Mouse (Mus musculus) brain, embryonic 14.5 days (tissue): ENCODE measurements at regions not wholly inside any gene's neighbourhood (a gene's known extent, or its start where the extent isn't known, plus 50 kb on each side); places are given as distances from the start of the nearest gene placed in this dataset.

Experiments used
- DNase-seq: peaks from one replicate; pipeline ENCODE4 v3.0.0-alpha.2; 2011; ENCODE audit warnings: low read depth
- CTCF ChIP-seq: fragments of 200-500 bp; IDR thresholded peaks from 2 replicates; pipeline ENCODE4 v1.5.1; 2012; ENCODE audit warnings: inconsistent platforms, mild to moderate bottlenecking, moderate library complexity, borderline replicate concordance; ENCODE audit not compliant: insufficient read depth, insufficient read length; ENCODE audit errors: extremely low read depth
- POLR2A ChIP-seq: fragments of 200-500 bp; IDR thresholded peaks from 2 replicates; pipeline ENCODE4 v1.6.1; 2012; ENCODE audit warnings: mild to moderate bottlenecking, inconsistent platforms, borderline replicate concordance; ENCODE audit not compliant: poor library complexity, insufficient read depth, insufficient read length, severe bottlenecking; ENCODE audit errors: extremely low read depth

GRCm38 (mm10) chr10:43780571-43780970 is 121.0 kb downstream of the Qrsl1 start:
- TF ChIP-seq CTCF (no peak), POLR2A (no peak)
- DNase-seq, result no peak

- TF ChIP-seq CTCF (no peak), POLR2A (no peak)
- DNase-seq, result no peak
Measured at GRCm38 (mm10) chr10:43783304-43783703, 118.2 kb downstream of the Qrsl1 start.

- no peak for TF ChIP-seq POLR2A
- no peak for TF ChIP-seq CTCF
- DNase-seq, result no peak
Measured at GRCm38 (mm10) chr10:43790780-43791179, 110.8 kb downstream of the Qrsl1 start.

- TF ChIP-seq POLR2A (no peak), CTCF (no peak)
- no peak for DNase-seq
Measured at GRCm38 (mm10) chr10:43791525-43792021, 110.0 kb downstream of the Qrsl1 start.

- TF ChIP-seq CTCF, result no peak
- DNase-seq, result peak; percentile 17
Measured at GRCm38 (mm10) chr10:43792618-43793017, 108.9 kb downstream of the Qrsl1 start.

GRCm38 (mm10) chr10:43794587-43794986 is 107.0 kb downstream of the Qrsl1 start:
- TF ChIP-seq POLR2A (no peak), CTCF (no peak)
- no peak for DNase-seq

- TF ChIP-seq POLR2A (no peak), CTCF (no peak)
- DNase-seq, result no peak
Measured at GRCm38 (mm10) chr10:43800077-43800476, 101.5 kb downstream of the Qrsl1 start.

GRCm38 (mm10) chr10:43815291-43815690 is 86.3 kb downstream of the Qrsl1 start:
- TF ChIP-seq CTCF (no peak), POLR2A (no peak)
- no peak for DNase-seq

- no peak for DNase-seq
Measured at GRCm38 (mm10) chr10:43817522-43818198, 83.9 kb downstream of the Qrsl1 start.

GRCm38 (mm10) chr10:43818623-43819022 is 82.9 kb downstream of the Qrsl1 start:
- TF ChIP-seq POLR2A (no peak), CTCF (no peak)
- DNase-seq, result no peak

More at GRCm38 (mm10) chr10:43817522-43818198, 83.9 kb downstream of the Qrsl1 start:
- TF ChIP-seq POLR2A, result no peak
- TF ChIP-seq CTCF, result no peak

- no peak for DNase-seq
- TF ChIP-seq CTCF, result no peak
- no peak for TF ChIP-seq POLR2A
Measured at GRCm38 (mm10) chr10:43819434-43819833, 82.1 kb downstream of the Qrsl1 start.

- no peak for TF ChIP-seq CTCF
- no peak for TF ChIP-seq POLR2A
- no peak for DNase-seq
Measured at GRCm38 (mm10) chr10:43822615-43823014, 78.9 kb downstream of the Qrsl1 start.

GRCm38 (mm10) chr10:43824009-43824408 is 77.5 kb downstream of the Qrsl1 start:
- DNase-seq, result no peak
- TF ChIP-seq CTCF (no peak), POLR2A (no peak)
